Mouse (Mus musculus): ENCODE results near the gene Kif1b.

DNA sequence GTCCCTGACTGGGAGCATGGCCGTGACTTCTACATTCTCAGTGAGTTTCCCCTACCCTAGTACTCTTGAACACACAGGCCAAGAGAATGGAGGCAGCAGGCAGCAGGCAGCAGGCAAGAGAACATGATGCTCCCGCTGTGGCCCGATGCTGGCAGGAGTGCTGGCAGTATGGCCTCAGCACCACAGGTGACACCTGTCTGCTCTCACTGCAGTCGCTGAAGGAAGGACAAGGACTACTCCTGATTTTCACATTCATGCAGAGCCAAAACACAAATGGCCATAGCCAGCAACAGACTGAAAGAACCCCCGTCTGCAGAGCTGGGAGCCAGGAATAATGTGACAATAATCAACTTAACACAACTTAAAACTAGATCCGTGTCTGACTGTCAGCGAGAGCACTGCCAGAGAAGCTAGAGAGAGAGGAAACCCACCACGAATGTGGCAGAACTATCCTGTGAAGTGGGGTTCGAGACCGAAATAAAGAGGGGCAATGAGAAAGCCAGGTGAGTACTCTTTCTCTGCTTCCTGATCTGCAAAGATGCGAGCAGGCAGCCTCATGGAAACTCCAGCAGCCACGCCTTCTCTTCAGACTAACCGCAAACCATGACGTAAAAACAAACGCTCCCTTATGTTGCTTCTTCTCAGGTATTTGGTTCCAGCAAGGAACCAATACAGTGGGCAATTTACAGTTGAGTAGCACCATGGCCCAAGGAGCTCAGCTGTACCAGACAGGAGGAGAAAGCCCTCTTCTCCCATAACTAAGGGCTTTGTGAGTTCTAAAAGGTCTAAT lies 50.8 kb downstream of the Kif1b start:
- TF ChIP-seq CTCF (IDR thresholded peaks at IDR 0.05; ENCODE audit: borderline replicate concordance, extremely low read depth, insufficient read depth, insufficient read length) (no peak), POLR2A (IDR thresholded peaks at IDR 0.05; ENCODE audit: borderline replicate concordance, extremely low read depth, insufficient read depth, insufficient read length, poor library complexity, severe bottlenecking) (no peak)

Measured in brain, embryonic 14.5 days (tissue).